Mouse (Mus musculus): ENCODE data around the gene Themis2. TPM values are rescaled to one million over a fixed set of nuclear protein-coding genes. Genes with fewer than 3 reads are reported as not detected.

Gene Themis2
- 2.0 TPM for polyA plus RNA-seq (2014; fragmentation: Illumina TruSeq; extraction: RNeasy Lipid Tissue Mini Kit (QIAGEN cat#74804); ENCODE audit: low replicate concordance)

GRCm38 (mm10) chr4:132796196-132796886 is at the start of gene Themis2:
Gene Themis2, minus strand, starts transcription at chr4:132796387.

GRCm38 (mm10) chr4:132842970-132843704 is 47.0 kb upstream of the Themis2 start, which contains the start of gene Ppp1r8:
Gene Ppp1r8, minus strand, starts transcription at chr4:132843169.

GRCm38 (mm10) chr4:132767914-132768876 is 28.0 kb downstream of the Themis2 start, which contains the start of gene Rpa2:
Gene Rpa2, plus strand, starts transcription at chr4:132768332.

GRCm38 (mm10) chr4:132756974-132757373 is 39.2 kb downstream of the Themis2 start, which contains the start of gene Smpdl3b:
Gene Smpdl3b, minus strand, starts transcription at chr4:132757252.

GRCm38 (mm10) chr4:132732148-132732684 is 64.0 kb downstream of the Themis2 start, which contains the start of gene Xkr8:
Gene Xkr8, minus strand, starts transcription at chr4:132732546.

Other genes starting within 250 kb of the Themis2 start
- gene Ptafr, start 232.3 kb downstream of the Themis2 start, polyA plus RNA-seq (2014; fragmentation: Illumina TruSeq; extraction: RNeasy Lipid Tissue Mini Kit (QIAGEN cat#74804); ENCODE audit: low replicate concordance) = 2.0 TPM
- gene Eya3, start 157.4 kb downstream of the Themis2 start, polyA plus RNA-seq (2014; fragmentation: Illumina TruSeq; extraction: RNeasy Lipid Tissue Mini Kit (QIAGEN cat#74804); ENCODE audit: low replicate concordance) = 20.1 TPM
- gene Xkr8, start 63.8 kb downstream of the Themis2 start, polyA plus RNA-seq (2014; fragmentation: Illumina TruSeq; extraction: RNeasy Lipid Tissue Mini Kit (QIAGEN cat#74804); ENCODE audit: low replicate concordance) = 0.93 TPM
- 31.1 TPM for gene Smpdl3b, start 39.1 kb downstream of the Themis2 start, polyA plus RNA-seq (2014; fragmentation: Illumina TruSeq; extraction: RNeasy Lipid Tissue Mini Kit (QIAGEN cat#74804); ENCODE audit: low replicate concordance)
- 6.4 TPM for gene Rpa2, start 28.1 kb downstream of the Themis2 start, polyA plus RNA-seq (2014; fragmentation: Illumina TruSeq; extraction: RNeasy Lipid Tissue Mini Kit (QIAGEN cat#74804); ENCODE audit: low replicate concordance)
- gene Ppp1r8, start 46.8 kb upstream of the Themis2 start, polyA plus RNA-seq (2014; fragmentation: Illumina TruSeq; extraction: RNeasy Lipid Tissue Mini Kit (QIAGEN cat#74804); ENCODE audit: low replicate concordance) = 5.1 TPM
- 325 TPM for gene Stx12, start 88.1 kb upstream of the Themis2 start, polyA plus RNA-seq (2014; fragmentation: Illumina TruSeq; extraction: RNeasy Lipid Tissue Mini Kit (QIAGEN cat#74804); ENCODE audit: low replicate concordance)
- gene Fam76a, start 126.2 kb upstream of the Themis2 start, polyA plus RNA-seq (2014; fragmentation: Illumina TruSeq; extraction: RNeasy Lipid Tissue Mini Kit (QIAGEN cat#74804); ENCODE audit: low replicate concordance) = 32.3 TPM
- 1.3 TPM for gene Fgr, start 177.7 kb upstream of the Themis2 start, polyA plus RNA-seq (2014; fragmentation: Illumina TruSeq; extraction: RNeasy Lipid Tissue Mini Kit (QIAGEN cat#74804); ENCODE audit: low replicate concordance)
- gene Ahdc1, start 214.9 kb upstream of the Themis2 start, polyA plus RNA-seq (2014; fragmentation: Illumina TruSeq; extraction: RNeasy Lipid Tissue Mini Kit (QIAGEN cat#74804); ENCODE audit: low replicate concordance) = 0.85 TPM

Data from small intestine, adult 10 weeks (tissue).